Mouse (Mus musculus) forebrain, postnatal 0 days (tissue): ENCODE data around the gene Alox15. TPM values are rescaled to one million over a fixed set of nuclear protein-coding genes. Genes with fewer than 3 reads are reported as not detected.

Experiments used
- ATAC-seq: fragments of 200-750 bp; cut with Nextera tagmentation; 2 replicates; pipeline ENCODE4 v1.8.0; 2017; ENCODE audit warnings: mild to moderate bottlenecking, moderate library complexity
- DNase-seq: peaks from one replicate; pipeline ENCODE4 v3.0.0-alpha.2; 2015
- H3K27ac ChIP-seq: fragments of 300-500 bp; sonication (generic); 2 replicates; pipeline ENCODE4 v1.5.1; 2014; ENCODE audit warnings: low read depth, mild to moderate bottlenecking, antibody characterized with exemption, low read length, moderate library complexity, mixed read lengths
- H3K27me3 ChIP-seq: fragments of 300-500 bp; sonication (generic); 2 replicates; pipeline ENCODE4 v1.6.1; 2014; ENCODE audit warnings: mild to moderate bottlenecking, low read length, mixed read lengths; ENCODE audit not compliant: insufficient read depth
- H3K36me3 ChIP-seq: fragments of 300-500 bp; sonication (generic); 2 replicates; pipeline ENCODE4 v1.6.1; 2014; ENCODE audit warnings: mild to moderate bottlenecking, moderate library complexity; ENCODE audit not compliant: insufficient read depth
- H3K4me1 ChIP-seq: fragments of 300-500 bp; sonication (generic); 2 replicates; pipeline ENCODE4 v1.6.1; 2014; ENCODE audit warnings: antibody characterized with exemption; ENCODE audit not compliant: insufficient read depth
- H3K4me2 ChIP-seq: fragments of 300-500 bp; sonication (generic); 2 replicates; pipeline ENCODE4 v1.6.1; 2014; ENCODE audit warnings: low read depth, mild to moderate bottlenecking, moderate library complexity
- H3K4me3 ChIP-seq: fragments of 300-500 bp; sonication (generic); 2 replicates; pipeline ENCODE4 v1.5.1; 2014; ENCODE audit warnings: low read depth, low read length, mixed read lengths
- H3K9ac ChIP-seq: fragments of 300-500 bp; sonication (generic); 2 replicates; pipeline ENCODE4 v1.6.1; 2014; ENCODE audit warnings: mild to moderate bottlenecking
- H3K9me3 ChIP-seq: fragments of 300-500 bp; sonication (generic); 2 replicates; pipeline ENCODE4 v1.6.1; 2016; ENCODE audit warnings: low read length
- CTCF ChIP-seq: sonication (generic); IDR thresholded peaks from 2 replicates; pipeline ENCODE4 v1.5.1; 2016; ENCODE audit warnings: antibody characterized with exemption, control low read depth, low read depth
- WGBS: fragments of 180-500 bp; shearing (Covaris S2); extraction: QIAGEN DNeasy Blood & Tissue Kit; methylation state at CpG from one replicate; pipeline ENCODE4 v1.1.7; 2014; 5-methylcytosine and 5-hydroxymethylcytosine counted together
- polyA plus RNA-seq: library from polyadenylated mRNA; unstranded; fragments of >200 nt; fragmentation: Nextera tagmentation; extraction: Ambion mirVana; gene quantifications from 2 replicates; pipeline ENCODE4 v1.2.1, GENCODE M21; 2015
- total RNA-seq: library from RNA; depleted of rRNA; stranded (reverse); fragments of >200 nt; gene quantifications from 2 replicates; pipeline ENCODE4 v1.2.3, GENCODE M21; 2014; rRNA removed

Alox15 gene
- total RNA-seq (not detected in 2 replicates), polyA plus RNA-seq (0.09 TPM in 1 of 2 replicates, not detected in the other)

- 0 out of 2 replicates have a peak, but pooled peaks cover 7% of the 10 kb centered on the region for H3K4me1 ChIP-seq
- DNase-seq (no peak), ATAC-seq (no peak)
- peak within 1 kb of the TSS; percentile 16 for H3K4me3 ChIP-seq
- H3K36me3 ChIP-seq, result no peaks in the 10 kb centered on the region
- no peak within 1 kb of the TSS for H3K27ac ChIP-seq
- peak within 1 kb of the TSS; percentile 43 for H3K4me2 ChIP-seq
- WGBS, result 2% methylated on average over 19 of the region's 19 CpGs
- H3K27me3 ChIP-seq, result peaks cover 33% of the 10 kb centered on the region
- no peak for TF ChIP-seq CTCF
- H3K9ac ChIP-seq, result no peak within 1 kb of the TSS
- no peaks in the 10 kb centered on the region for H3K9me3 ChIP-seq
These were observed at the start of gene Alox15 for GRCm38 (mm10) chr11:70351868-70352267. Gene Alox15 (minus strand): TSS chr11:70352031.

GRCm38 (mm10) chr11:70389421-70389820 lies 37.6 kb upstream of the Alox15 start:
- no peak overlapping the region for H3K27ac ChIP-seq
- ATAC-seq, result no peak
- 83% methylated on average over 5 of the region's 5 CpGs for WGBS
- no peak for DNase-seq
- no peaks in the 10 kb centered on the region for H3K9me3 ChIP-seq
- no peaks in the 10 kb centered on the region for H3K27me3 ChIP-seq
- no peak overlapping the region for H3K9ac ChIP-seq
- no peak overlapping the region for H3K4me3 ChIP-seq
- no peaks in the 10 kb centered on the region for H3K4me1 ChIP-seq
- no peak for TF ChIP-seq CTCF
- no peak overlapping the region for H3K4me2 ChIP-seq
- H3K36me3 ChIP-seq, result peaks cover 30% of the 10 kb centered on the region

DNA sequence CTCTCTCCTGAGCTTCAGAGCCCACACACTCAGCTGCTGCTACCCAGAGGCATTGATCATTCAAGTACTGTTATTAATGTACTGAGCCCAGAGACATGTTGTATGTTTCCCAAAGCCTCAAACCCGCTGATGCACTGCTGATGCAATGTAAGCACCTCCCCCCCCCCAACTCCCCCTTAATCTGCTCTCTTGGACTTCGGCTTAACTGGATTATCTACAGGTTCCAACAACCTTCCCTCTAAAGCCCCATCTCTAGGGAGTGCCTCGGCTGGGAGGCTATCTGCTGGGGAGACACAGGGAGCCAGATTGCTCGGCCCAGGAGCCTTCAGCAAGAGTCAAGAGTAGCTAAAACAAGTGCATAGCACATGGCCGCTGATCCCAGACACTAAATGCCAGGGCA lies 35.6 kb upstream of the Alox15 start:
- ATAC-seq (no peak), DNase-seq (no peak)
- no peaks in the 10 kb centered on the region for H3K4me1 ChIP-seq
- peaks cover 12% of the 10 kb centered on the region for H3K36me3 ChIP-seq
- H3K4me3 ChIP-seq, result no peak overlapping the region
- 78% methylated on average over 5 of the region's 5 CpGs for WGBS
- H3K27ac ChIP-seq, result no peak overlapping the region
- no peaks in the 10 kb centered on the region for H3K27me3 ChIP-seq
- no peak overlapping the region for H3K9ac ChIP-seq
- no peak for TF ChIP-seq CTCF
- H3K9me3 ChIP-seq, result no peaks in the 10 kb centered on the region
- no peak overlapping the region for H3K4me2 ChIP-seq

GRCm38 (mm10) chr11:70384136-70384535 lies 32.3 kb upstream of the Alox15 start:
- ATAC-seq (no peak), DNase-seq (no peak)
- Histone ChIP-seq H3K36me3 (no peaks in the 10 kb centered on the region), H3K27me3 (no peaks in the 10 kb centered on the region), H3K4me2 (no peak overlapping the region), H3K4me1 (no peaks in the 10 kb centered on the region), H3K9me3 (no peaks in the 10 kb centered on the region), H3K9ac (no peak overlapping the region), H3K27ac (no peak overlapping the region), H3K4me3 (no peak overlapping the region)
- TF ChIP-seq CTCF, result no peak
- WGBS, result 90% methylated on average over 3 of the region's 3 CpGs

- H3K4me3 ChIP-seq, result no peak overlapping the region
- DNase-seq (no peak), ATAC-seq (no peak)
- no peak overlapping the region for H3K9ac ChIP-seq
- no peak for TF ChIP-seq CTCF
- H3K36me3 ChIP-seq, result no peaks in the 10 kb centered on the region
- no peaks in the 10 kb centered on the region for H3K9me3 ChIP-seq
- H3K27me3 ChIP-seq, result no peaks in the 10 kb centered on the region
- no peak overlapping the region for H3K4me2 ChIP-seq
- WGBS, result 96% methylated on average over 2 of the region's 2 CpGs
- no peaks in the 10 kb centered on the region for H3K4me1 ChIP-seq
- H3K27ac ChIP-seq, result no peak overlapping the region
These were observed 29.5 kb upstream of the Alox15 start for GRCm38 (mm10) chr11:70381330-70381729.

- H3K36me3 ChIP-seq, result no peaks in the 10 kb centered on the region
- H3K9ac ChIP-seq, result no peak overlapping the region
- no peak for ATAC-seq
- no peak for TF ChIP-seq CTCF
- H3K4me1 ChIP-seq, result no peaks in the 10 kb centered on the region
- H3K4me2 ChIP-seq, result no peak overlapping the region
- no peak overlapping the region for H3K27ac ChIP-seq
- H3K4me3 ChIP-seq, result no peak overlapping the region
- H3K9me3 ChIP-seq, result no peaks in the 10 kb centered on the region
- H3K27me3 ChIP-seq, result no peaks in the 10 kb centered on the region
- WGBS, result 79% methylated on average over 1 of the region's 1 CpGs
- DNase-seq, result no peak
These were observed 28.7 kb upstream of the Alox15 start for GRCm38 (mm10) chr11:70380478-70381005.

DNA sequence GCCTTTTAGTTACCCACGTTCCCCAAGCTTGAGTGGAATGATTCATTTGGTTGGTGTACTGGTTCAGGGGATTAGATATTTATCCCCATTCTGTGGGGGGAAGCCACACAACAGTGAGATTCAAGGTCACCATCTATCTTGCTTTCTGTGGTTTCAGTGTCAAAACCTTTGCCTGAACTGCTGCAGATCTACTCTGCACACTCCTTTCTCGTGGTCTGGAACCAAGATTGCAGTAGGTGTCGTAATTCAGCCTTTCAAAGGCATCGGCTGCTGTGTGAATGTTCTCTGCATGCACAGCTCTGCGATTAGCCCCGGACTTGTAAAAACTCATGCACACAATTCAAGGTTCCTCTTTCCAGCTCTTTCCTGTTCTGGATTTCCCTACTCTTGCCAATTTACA lies 24.2 kb upstream of the Alox15 start:
- no peak overlapping the region for H3K9ac ChIP-seq
- no peak for DNase-seq
- no peak overlapping the region for H3K4me2 ChIP-seq
- no peaks in the 10 kb centered on the region for H3K9me3 ChIP-seq
- H3K36me3 ChIP-seq, result no peaks in the 10 kb centered on the region
- no peaks in the 10 kb centered on the region for H3K4me1 ChIP-seq
- H3K4me3 ChIP-seq, result no peak overlapping the region
- WGBS, result 83% methylated on average over 6 of the region's 6 CpGs
- no peak overlapping the region for H3K27ac ChIP-seq
- TF ChIP-seq CTCF, result no peak
- no peak for ATAC-seq
- no peaks in the 10 kb centered on the region for H3K27me3 ChIP-seq

GRCm38 (mm10) chr11:70374302-70374701 lies 22.5 kb upstream of the Alox15 start:
- no peak for DNase-seq
- no peak for ATAC-seq
- H3K4me1 ChIP-seq, result no peaks in the 10 kb centered on the region
- no peaks in the 10 kb centered on the region for H3K36me3 ChIP-seq
- no peaks in the 10 kb centered on the region for H3K27me3 ChIP-seq
- no peak overlapping the region for H3K9ac ChIP-seq
- no peaks in the 10 kb centered on the region for H3K9me3 ChIP-seq
- H3K4me2 ChIP-seq, result no peak overlapping the region
- H3K27ac ChIP-seq, result no peak overlapping the region
- 79% methylated on average over 3 of the region's 3 CpGs for WGBS
- no peak for TF ChIP-seq CTCF
- H3K4me3 ChIP-seq, result no peak overlapping the region
